Mouse (Mus musculus) layer of hippocampus, postnatal 25 days (tissue): ENCODE data around the gene Vsir. TPM values are rescaled to one million over a fixed set of nuclear protein-coding genes. Genes with fewer than 3 reads are reported as not detected.
A peak's percentile ranks its signal among the peaks of the same experiment; 100 is the strongest.

ENCODE experiments used
- DNase-seq, 2 experiments: peaks; one replicate each; pipeline ENCODE4 v3.0.0; 2022; ENCODE audit warnings: mixed read lengths in 2 of 2, low spot score in 1 of 2; ENCODE audit errors: extremely low spot score in 1 of 2
- total RNA-seq, 2 experiments: library from RNA; stranded (reverse); gene quantifications; 2 replicates each; pipeline ENCODE4 v1.2.3; 2021

The Vsir gene
- total RNA-seq, 2 experiments from 2014 or later: 25.2 to 25.9 TPM

DNA sequence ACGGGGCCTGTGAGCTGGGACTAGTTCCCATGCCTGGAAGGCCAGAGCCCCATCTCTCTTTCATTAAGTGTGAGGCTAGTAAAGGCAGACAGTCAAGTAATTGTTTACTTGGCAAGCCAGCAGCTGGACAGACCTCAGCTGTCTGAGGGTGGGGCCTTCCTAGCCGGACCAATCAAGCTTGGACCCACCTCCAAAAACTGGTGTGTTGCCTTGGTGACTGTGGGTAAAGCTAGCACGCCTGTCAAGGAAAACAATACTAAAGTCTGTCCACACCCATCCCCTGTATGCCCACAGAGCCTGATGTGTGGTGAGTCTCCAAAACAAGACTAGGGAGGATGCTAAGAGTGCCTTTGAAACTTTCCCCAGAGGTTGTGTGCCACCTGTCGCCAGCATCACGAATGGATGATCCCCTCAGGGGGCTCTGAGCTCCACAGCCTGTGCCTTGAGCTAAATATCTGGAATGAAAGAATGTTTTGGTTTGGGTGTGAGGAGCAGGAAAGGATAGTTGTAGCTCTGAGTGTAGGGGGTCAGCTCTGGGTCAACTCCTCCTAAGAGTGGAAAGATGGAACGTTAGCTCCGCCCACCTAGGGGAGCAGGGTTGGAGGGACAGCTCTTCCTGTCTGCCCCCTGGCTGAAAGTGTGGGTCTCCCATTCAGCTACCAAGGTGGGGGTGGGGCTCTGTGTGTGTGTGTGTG lies 5.3 kb downstream of the Vsir start:
- DNase-seq: no peak

GRCm38 (mm10) chr10:60353241-60354002 lies 6.8 kb downstream of the Vsir start:
- DNase-seq: no peak

DNA sequence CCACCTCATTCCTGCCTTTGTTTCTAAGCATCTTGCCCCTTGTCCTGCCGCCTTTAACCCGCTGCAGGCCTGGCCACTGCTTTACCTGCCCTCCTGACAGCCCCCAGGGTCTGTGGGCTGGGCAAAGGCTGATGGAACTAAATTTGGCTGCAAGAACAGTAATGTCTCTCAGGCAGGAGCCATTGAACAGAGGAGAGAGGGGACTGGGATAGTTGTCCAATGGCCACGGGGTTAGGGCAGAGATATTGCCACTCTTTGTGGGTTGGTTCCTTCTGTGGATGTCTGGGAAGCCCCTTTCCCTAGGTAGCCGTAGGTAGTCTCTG lies 7.3 kb downstream of the Vsir start:
- DNase-seq: no peak

DNA sequence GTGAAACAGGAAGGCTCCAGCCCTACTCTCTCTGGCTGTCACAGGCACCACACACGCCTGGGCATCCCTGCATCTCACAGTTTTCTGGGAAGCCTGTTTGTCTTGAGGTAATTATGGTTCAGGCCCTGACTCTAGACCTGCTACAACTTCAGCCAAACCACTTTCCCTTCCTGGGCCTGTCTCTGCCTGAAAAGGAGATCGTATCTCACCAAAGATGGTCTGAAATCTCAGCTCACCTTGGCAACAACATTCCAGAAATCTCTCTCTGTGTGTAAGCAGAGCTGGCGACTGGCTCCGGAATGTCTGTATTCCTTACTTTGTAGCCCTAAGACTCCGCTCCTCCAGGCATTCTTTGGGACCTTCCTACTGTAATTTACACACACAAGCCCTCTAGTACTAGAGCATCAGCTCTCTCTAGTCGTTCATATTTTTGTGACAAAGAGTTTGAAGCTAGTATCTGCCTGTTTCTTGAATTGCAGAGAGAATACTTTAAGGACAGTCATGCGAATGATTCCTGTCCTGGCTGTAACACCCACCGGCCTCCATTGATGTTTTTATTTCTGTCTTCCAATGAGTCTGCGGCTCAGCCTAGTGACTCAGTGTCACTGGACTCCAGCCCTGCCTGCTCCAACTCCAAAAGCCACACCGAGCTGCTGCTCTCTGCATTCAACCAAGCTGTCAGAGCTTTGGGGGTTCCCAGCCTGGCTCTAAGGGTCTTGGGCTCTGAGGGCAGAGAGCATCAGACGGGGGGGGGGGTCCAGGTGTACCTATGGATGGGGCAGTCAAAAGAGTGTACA lies 8.4 kb downstream of the Vsir start:
- no peak for DNase-seq

DNA sequence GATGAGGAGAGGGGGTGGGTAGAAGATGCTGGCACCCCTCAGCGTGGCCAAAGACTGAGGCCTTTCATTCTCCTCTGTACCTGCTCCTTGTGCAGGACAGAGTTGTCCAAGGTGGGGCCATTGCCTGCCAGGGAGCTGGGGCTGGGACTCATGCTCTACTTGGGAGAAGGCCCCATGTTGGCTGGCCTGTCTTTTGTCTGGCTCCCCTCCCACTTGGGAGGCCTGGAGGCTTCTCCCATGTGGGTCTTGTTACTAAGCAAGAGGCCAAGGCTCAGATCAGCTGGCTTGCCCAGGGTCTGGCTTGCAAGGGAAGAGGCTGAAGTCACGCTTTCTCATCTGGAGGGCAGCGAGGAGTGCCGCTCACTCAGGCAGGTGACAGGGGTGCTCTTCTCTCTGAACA lies 10.8 kb downstream of the Vsir start:
- no peak for DNase-seq

DNA sequence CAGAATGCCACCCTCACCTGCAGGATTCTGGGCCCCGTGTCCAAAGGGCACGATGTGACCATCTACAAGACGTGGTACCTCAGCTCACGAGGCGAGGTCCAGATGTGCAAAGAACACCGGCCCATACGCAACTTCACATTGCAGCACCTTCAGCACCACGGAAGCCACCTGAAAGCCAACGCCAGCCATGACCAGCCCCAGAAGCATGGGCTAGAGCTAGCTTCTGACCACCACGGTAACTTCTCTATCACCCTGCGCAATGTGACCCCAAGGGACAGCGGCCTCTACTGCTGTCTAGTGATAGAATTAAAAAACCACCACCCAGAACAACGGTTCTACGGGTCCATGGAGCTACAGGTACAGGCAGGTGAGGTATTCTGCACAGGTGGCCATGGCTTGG lies 11.2 kb downstream of the Vsir start:
- DNase-seq: no peak

- no peak for DNase-seq
These were observed 12.1 kb downstream of the Vsir start for GRCm38 (mm10) chr10:60358776-60359175.

DNA sequence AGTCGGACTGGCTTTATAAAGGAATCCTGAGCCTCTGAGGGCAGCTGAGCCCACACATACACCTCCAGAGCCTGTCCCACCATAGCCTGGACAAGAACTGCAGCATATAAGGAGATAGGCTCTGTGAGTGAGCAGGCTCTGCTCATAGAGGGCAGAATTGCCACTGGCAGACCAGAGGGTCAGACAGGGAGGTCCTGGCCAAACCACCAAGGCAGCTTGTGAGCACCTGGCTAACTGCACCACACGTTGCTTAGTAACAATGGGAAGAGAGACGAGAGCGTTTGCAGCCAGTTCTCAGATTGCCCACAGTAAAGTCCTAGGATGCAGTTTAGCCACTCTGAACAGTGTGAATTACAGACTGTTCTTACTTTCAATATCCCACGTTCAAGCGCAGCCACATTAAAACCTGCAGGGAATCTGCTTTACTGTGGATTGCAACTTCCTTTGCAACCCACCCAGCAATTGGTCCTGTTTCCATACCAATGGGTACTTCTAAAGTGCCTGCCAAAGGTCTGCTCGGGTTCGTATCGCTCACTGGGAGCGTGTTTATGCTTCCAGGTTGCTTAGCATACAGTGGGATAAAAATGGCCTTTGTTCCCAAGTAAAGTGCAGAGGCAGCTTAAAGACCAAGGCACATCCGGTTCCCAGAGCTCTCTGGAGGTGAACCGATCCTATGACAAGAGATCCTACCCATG lies 15.1 kb downstream of the Vsir start:
- no peak for DNase-seq

- no peak for DNase-seq
These were observed 15.6 kb downstream of the Vsir start for GRCm38 (mm10) chr10:60362310-60362628.

DNA sequence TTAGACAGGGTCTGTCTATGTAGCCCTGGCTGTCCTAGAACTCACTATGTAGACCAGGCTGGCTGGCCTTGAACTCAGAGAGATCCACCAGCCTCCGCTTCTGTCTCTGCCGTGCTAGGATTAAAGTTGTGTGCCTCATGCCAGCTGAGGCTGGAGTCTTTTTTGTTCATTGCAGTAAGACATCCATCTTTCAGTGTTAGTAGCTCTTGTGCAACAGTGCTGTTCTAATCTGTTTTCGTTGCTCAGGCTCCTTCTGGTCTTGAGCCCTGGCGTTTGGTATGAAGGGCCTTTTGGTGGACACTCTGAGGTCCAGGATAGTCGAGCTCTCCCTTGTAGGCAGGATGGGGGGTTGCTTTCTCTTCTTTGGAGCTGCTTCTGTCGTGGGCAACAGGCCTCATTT lies 16.8 kb downstream of the Vsir start:
- no peak for DNase-seq

GRCm38 (mm10) chr10:60367145-60367544 lies 20.5 kb downstream of the Vsir start:
- no peak for DNase-seq

- DNase-seq: no peak
These were observed 21.3 kb downstream of the Vsir start for GRCm38 (mm10) chr10:60367904-60368303.

DNA sequence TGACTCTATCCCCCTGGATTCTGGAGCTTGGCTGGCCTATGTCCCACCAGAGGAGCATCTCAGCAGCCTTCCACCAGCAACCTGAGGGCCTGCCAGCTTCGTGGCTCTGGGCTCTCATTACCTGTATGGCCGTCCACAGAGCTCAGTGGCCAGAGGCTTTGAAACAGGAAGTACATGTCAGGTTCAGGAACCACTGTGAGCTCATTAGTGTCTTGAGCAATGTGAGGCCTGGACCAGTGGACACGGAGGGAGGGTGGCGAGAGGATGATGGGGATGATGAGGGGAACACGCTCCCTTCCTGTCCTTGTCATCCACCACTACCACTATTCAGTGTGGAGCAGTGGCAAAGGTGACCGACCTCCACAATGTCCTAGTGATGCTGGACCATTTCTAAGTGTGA lies 22.8 kb downstream of the Vsir start:
- no peak for DNase-seq

- DNase-seq: peak in 1 of 2 experiments; percentile 34
These were observed 23.4 kb downstream of the Vsir start for GRCm38 (mm10) chr10:60370098-60370497.

- DNase-seq: no peak
These were observed 24.0 kb downstream of the Vsir start for GRCm38 (mm10) chr10:60370601-60371061.

DNA sequence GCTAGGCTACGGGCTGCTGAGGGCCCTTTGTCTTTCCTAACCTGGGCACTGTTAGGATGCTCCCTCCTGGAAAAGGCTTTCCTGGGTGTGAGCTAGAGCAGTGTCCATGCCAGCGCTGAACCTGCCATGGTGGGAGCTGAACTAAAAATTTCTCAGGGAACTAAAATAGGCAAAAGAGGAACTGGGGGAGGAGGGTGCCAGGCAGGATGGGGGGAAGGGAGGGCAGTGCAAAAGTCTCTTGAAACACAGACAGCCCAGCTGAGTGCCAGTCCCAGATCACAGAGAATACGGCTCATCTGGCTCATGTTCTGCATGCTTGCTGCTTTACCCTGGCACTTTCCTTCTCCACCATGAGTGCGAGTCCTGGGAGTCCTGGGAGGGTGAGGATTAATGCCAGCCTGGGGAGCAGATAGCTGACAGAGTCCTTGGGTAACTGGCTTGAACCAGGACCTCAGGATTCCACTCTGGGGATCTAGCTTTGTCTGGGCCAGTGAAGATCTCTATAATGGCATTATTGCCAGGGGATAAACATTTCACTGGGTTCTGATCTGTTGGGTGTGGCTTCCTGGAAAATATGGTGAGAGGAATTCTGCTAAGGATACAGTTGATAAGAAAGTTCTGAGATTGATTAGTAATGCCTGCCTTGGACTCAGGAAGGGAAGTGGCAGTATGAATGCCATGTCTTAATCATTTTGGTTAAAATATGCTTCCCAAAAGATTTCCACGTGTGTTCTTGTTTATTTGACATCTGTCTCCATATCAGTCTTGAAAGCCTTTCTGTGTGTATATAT lies 25.1 kb downstream of the Vsir start:
- no peak for DNase-seq

DNA sequence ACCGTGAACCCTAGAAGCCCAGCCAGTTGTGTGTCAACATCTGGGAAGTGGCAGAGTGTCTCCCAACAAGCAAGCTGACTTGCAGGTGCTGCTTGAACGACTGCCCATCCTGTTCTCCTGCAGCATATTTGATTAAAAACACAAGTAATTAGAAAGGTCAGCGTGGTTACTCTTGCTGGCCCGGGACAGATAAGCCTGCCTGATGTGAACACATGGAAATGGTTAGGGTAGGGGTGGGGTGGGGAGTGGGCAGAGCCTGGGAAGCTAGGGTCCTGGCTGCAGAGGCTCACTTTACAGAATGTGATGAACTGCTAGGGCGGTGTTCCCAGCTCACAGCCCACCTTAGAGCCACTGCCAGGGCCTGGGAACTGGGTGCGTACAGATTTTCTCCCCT lies 26.9 kb downstream of the Vsir start:
- no peak for DNase-seq

GRCm38 (mm10) chr10:60373937-60374578 lies 27.4 kb downstream of the Vsir start:
- DNase-seq: no peak

DNA sequence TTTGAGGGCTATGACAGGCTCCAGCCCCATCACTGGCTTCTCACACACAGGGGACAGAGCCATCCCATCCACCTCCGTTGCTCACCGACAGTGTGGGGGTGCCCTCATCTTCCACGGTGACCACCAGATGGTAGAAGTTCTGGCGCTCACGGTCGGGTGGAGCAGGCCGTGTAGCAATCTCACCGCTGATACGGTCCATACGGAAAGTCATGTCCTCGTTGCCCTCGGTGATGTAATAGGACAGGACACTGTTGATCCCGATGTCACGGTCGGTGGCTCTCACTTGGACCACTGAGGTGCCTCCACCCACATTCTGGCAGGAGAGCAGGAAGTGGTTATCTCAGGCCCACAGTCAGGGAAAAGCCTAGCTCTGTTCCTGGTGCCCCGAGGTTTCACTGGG lies 30.1 kb downstream of the Vsir start:
- no peak for DNase-seq
